Mouse (Mus musculus): Measurements from ENCODE around the gene Usp4.

DNA sequence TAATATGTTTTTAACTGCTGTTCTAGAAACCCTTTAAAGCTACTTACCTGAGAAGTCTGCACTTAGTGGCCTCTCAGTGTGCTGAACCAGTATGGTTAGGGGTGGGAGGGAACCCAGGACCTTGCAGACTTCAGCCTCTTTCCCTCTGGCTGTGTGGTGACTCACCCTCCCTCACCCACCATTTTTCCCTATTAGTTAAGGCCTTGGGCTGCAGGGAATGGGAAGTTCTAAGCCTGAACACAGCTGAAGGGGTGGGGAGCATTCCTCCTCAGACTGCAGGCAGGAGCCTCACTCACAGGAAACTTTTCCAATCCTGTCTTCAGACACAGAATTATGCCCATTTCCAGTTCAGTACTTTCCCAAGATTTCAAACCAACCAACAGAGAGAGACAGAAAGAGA lies 5.9 kb upstream of the Usp4 start:
- TF ChIP-seq CTCF (IDR thresholded peaks at IDR 0.05; ENCODE audit: borderline replicate concordance, control insufficient read depth, extremely low read depth, insufficient read depth, low read length, poor library complexity) = no peak
- no peak for TF ChIP-seq POLR2A (IDR thresholded peaks at IDR 0.05; ENCODE audit: control insufficient read depth, extremely low read depth, insufficient read depth, low read length, poor library complexity)

Measured in thymus, adult 2 months (tissue).